Mouse (Mus musculus) forebrain, embryonic 16.5 days (tissue): Measurements from ENCODE around the gene Urb1. TPM values are rescaled to one million over a fixed set of nuclear protein-coding genes. Genes with fewer than 3 reads are reported as not detected.

Source experiments
- polyA plus RNA-seq: library from polyadenylated mRNA; unstranded; fragments of >200 nt; fragmentation: Nextera tagmentation; extraction: Ambion mirVana; gene quantifications from 2 replicates; pipeline ENCODE4 v1.2.1, GENCODE M21; 2015

Gene Urb1
- polyA plus RNA-seq, 1 experiment from 2014 or later: 11.7 TPM

Other genes with a start within 250 kb of the Urb1 start
- gene Mis18a, start 83.0 kb downstream of the Urb1 start, polyA plus RNA-seq: 47.2 and 50.7 TPM in 2 replicates
- not detected in 2 replicates for gene Mrap, start 72.2 kb downstream of the Urb1 start, polyA plus RNA-seq
- gene Eva1c, start 16.3 kb upstream of the Urb1 start, polyA plus RNA-seq: 5.9 and 7.2 TPM in 2 replicates
- gene Cfap298, start 124.7 kb upstream of the Urb1 start, polyA plus RNA-seq: 57.7 and 59.5 TPM in 2 replicates
- 36.0 and 44.9 TPM in 2 replicates for gene Synj1, start 200.9 kb upstream of the Urb1 start, polyA plus RNA-seq
- 91.7 and 96.0 TPM in 2 replicates for gene Paxbp1, start 234.1 kb upstream of the Urb1 start, polyA plus RNA-seq